Mouse (Mus musculus) stomach, postnatal 0 days (tissue): Measurements from ENCODE around the gene 1810010D01Rik.

Source experiments
- CTCF ChIP-seq: IDR thresholded peaks from 2 replicates; pipeline ENCODE4 v1.5.1; 2016; ENCODE audit warnings: antibody characterized with exemption, low read depth, mild to moderate bottlenecking, moderate library complexity
- EP300 ChIP-seq: optimal IDR thresholded peaks from 2 replicates; pipeline ENCODE3; 2016; ENCODE audit warnings: antibody characterized with exemption

GRCm38 (mm10) chr7:145198223-145198714 lies 9.7 kb downstream of the 1810010D01Rik start:
- TF ChIP-seq CTCF, result no peak
- no peak for TF ChIP-seq EP300
